Mouse (Mus musculus): ENCODE data around the gene Arl5c. TPM values are rescaled to one million over a fixed set of nuclear protein-coding genes. Genes with fewer than 3 reads are reported as not detected.

Gene Arl5c
- total and polyA plus RNA-seq, 3 experiments, result 1.2 to 10.4 TPM; not detected in 1

DNA sequence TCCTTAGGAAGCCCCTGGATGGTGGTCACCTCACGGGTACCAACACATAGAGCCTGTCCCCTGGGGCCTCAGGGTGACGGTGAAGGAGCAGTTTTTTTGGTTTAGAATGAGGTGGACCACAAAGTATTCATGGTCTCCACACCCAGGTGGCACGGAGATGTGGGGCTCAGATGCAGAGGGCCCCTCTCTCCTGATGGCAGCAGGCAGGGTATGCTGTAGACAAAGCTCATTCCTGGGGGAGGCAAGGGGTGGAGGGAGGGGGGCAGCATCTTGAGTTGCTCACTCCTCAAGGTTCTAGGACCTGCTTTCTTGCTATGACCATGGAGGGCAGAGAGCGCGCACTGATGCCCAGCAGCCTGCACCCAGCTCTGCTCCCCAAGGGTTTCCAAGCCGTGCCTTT, 6.0 kb upstream of the Arl5c start (continued):
- TF ChIP-seq POLR2AphosphoS5 (IDR thresholded peaks at IDR 0.05; ENCODE audit: borderline replicate concordance, low read depth, low read length), result no peak
- TF ChIP-seq E2F4 (IDR thresholded peaks at IDR 0.05; ENCODE audit: borderline replicate concordance, low read depth, low read length), result no peak

DNA sequence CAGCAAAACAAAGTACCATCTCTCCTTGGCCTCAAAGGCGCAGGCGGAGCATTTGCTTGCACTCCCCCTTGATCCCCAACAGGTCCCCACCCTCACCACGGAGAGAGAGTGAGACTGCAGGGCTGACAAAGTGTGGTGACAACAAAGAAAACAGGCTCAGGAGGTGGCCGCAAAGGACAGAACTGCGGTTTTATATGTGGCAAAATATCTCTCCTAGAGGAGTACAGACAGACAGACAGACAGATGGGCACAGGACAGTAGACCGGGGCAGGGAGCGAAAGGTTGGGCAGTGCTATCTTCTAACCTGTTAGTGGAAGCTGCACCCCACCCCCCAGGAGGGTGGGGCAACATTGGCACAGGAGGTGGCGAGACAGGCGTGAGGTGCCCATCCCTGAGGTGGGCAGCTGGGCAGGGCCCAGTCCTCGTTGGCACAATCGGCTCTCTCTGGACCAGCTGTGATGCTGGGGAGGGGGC, 5.4 kb upstream of the Arl5c start:
- peaks cover 7 to 16% of the 10 kb centered on the region in 2 experiments; a peak in 3 of 4 replicates for H3K4me1 ChIP-seq (ENCODE audit: control insufficient read depth in 1 of 2, insufficient read depth in 2 of 2, low read length in 2 of 2)
- H3K79me2 ChIP-seq (ENCODE audit: control insufficient read depth, insufficient read depth, low read length, poor library complexity), result no peaks in the 10 kb centered on the region
- no peak overlapping the region for H3K4me3 ChIP-seq (ENCODE audit: control insufficient read depth in 1 of 2, insufficient read depth in 1 of 2, low read depth in 2 of 2, low read length in 2 of 2)
- no peak for DNase-seq (ENCODE audit: low read depth, low spot score)
- peaks cover 0 to 8% of the 10 kb centered on the region in 2 experiments; a peak in 2 of 4 replicates for H3K36me3 ChIP-seq (ENCODE audit: control insufficient read depth in 1 of 2, insufficient read depth in 2 of 2, low read length in 2 of 2)
- no peaks in the 10 kb centered on the region for H3K9me3 ChIP-seq (replicated peaks; ENCODE audit: insufficient read depth, low read length)
- no peak overlapping the region for H3K27ac ChIP-seq (ENCODE audit: control insufficient read depth, low read depth, low read length)
- TF ChIP-seq POLR2AphosphoS5 (IDR thresholded peaks at IDR 0.05; ENCODE audit: borderline replicate concordance, low read depth, low read length), result no peak
- TF ChIP-seq USF2 (IDR thresholded peaks at IDR 0.05; ENCODE audit: borderline replicate concordance in 1 of 2, insufficient read depth in 1 of 2, low read depth in 1 of 2, low read length in 2 of 2), result no peak
- no peak for TF ChIP-seq ZC3H11A (IDR thresholded peaks at IDR 0.05; ENCODE audit: low read depth, low read length)
- no peak for TF ChIP-seq MYB (IDR thresholded peaks at IDR 0.05; ENCODE audit: low read depth, low read length)
- TF ChIP-seq CTCF (IDR thresholded peaks at IDR 0.05 in 2 of 3, conservative IDR thresholded peaks at IDR 0.05 in 1 of 3; ENCODE audit: control insufficient read depth in 1 of 3, insufficient read depth in 1 of 3, low read depth in 2 of 3, low read length in 3 of 3, poor library complexity in 1 of 3, severe bottlenecking in 1 of 3), result no peak
- TF ChIP-seq MEF2A (IDR thresholded peaks at IDR 0.05; ENCODE audit: extremely low read depth, insufficient replicate concordance, low read depth, low read length, poor library complexity, severe bottlenecking), result no peak
- TF ChIP-seq MAFK (IDR thresholded peaks at IDR 0.05; ENCODE audit: borderline replicate concordance, low read depth, low read length), result no peak
- no peak for TF ChIP-seq UBTF (IDR thresholded peaks at IDR 0.05; ENCODE audit: borderline replicate concordance, insufficient read depth, low read depth, low read length)
- TF ChIP-seq EP300 (IDR thresholded peaks at IDR 0.05; ENCODE audit: low read depth in 1 of 2, low read length in 2 of 2), result no peak
- no peak for TF ChIP-seq MYC (IDR thresholded peaks at IDR 0.05; ENCODE audit: low read depth, low read length)
- no peak for TF ChIP-seq CHD2 (IDR thresholded peaks at IDR 0.05; ENCODE audit: low read length)
- no peak for TF ChIP-seq ZKSCAN1 (IDR thresholded peaks at IDR 0.05; ENCODE audit: low read depth, low read length)
- TF ChIP-seq JUND (IDR thresholded peaks at IDR 0.05; ENCODE audit: low read depth, low read length), result no peak
- no peak for TF ChIP-seq ZNF384 (IDR thresholded peaks at IDR 0.05; ENCODE audit: low read depth, low read length)
- TF ChIP-seq TBP (IDR thresholded peaks at IDR 0.05; ENCODE audit: low read depth, low read length), result no peak
- no peak for TF ChIP-seq SMC3 (IDR thresholded peaks at IDR 0.05; ENCODE audit: low read depth, low read length)
- no peak for TF ChIP-seq POLR2AphosphoS2 (IDR thresholded peaks at IDR 0.05; ENCODE audit: low read length)
- TF ChIP-seq BHLHE40 (IDR thresholded peaks at IDR 0.05; ENCODE audit: borderline replicate concordance, low read depth, low read length), result no peak
- TF ChIP-seq E2F4 (IDR thresholded peaks at IDR 0.05; ENCODE audit: borderline replicate concordance, low read depth, low read length), result no peak
- H3K27me3 ChIP-seq (ENCODE audit: control insufficient read depth in 1 of 2, insufficient read depth in 2 of 2, low read length in 2 of 2), result no peaks in the 10 kb centered on the region
- no peak overlapping the region for H3K9ac ChIP-seq (ENCODE audit: control insufficient read depth, low read depth, low read length, poor library complexity, severe bottlenecking)

All from MEL (cell line).